Mouse (Mus musculus) monocyte, adult 2 months (primary cell): ENCODE measurements around the gene Lamb1.

ENCODE experiments used
- DNase-seq, 2 experiments: peaks; one replicate each; pipeline ENCODE4 v3.0.0; 2022; ENCODE audit warnings: low spot score in 2 of 2, low read depth in 1 of 2

Lamb1 gene

GRCm38 (mm10) chr12:31282241-31282640 lies 17.2 kb downstream of the Lamb1 start:
- no peak for DNase-seq

DNA sequence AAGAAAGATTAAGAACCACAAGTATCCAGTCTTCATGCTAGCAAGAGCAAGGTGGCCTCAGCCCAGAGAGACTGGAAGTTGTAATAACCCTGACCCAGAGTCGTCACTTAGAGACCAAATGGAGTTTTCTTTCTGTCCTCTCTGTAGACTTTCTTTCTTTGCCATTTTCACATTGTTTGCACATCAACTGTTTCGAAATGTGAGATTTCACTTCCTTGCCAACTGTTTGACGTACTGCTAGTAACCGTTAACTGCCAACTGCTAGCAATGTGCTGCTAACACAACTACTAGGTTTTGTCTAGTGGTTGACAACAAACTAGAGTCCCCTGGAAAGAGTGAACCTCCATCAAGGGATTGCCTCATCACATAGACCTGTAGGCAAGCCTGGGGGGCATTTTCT lies 18.1 kb downstream of the Lamb1 start:
- DNase-seq, result no peak

GRCm38 (mm10) chr12:31283617-31284136 lies 18.6 kb downstream of the Lamb1 start:
- no peak for DNase-seq

DNA sequence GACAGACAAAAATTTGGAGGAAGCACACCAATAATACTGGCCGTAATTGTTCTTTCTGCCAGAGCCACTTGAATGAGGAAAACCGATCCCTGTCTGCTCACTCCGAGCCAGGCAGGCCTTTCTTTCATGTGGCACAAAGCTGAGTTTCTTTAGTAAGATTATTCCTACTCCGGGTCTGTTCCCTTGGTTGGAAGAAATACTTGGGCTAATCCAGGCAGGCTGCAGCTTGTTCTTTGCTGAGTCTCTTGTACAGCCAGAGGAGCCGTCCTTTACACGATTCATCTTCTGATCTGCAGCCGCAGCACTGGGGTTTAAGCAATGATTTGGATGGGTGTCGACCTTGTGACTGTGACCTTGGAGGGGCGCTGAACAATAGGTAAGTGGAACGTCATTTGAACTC lies 24.0 kb downstream of the Lamb1 start:
- no peak for DNase-seq

GRCm38 (mm10) chr12:31290951-31291350 lies 25.9 kb downstream of the Lamb1 start:
- DNase-seq, result no peak

GRCm38 (mm10) chr12:31293361-31294142 lies 28.5 kb downstream of the Lamb1 start:
- no peak for DNase-seq

GRCm38 (mm10) chr12:31294526-31294925 lies 29.5 kb downstream of the Lamb1 start:
- no peak for DNase-seq

DNA sequence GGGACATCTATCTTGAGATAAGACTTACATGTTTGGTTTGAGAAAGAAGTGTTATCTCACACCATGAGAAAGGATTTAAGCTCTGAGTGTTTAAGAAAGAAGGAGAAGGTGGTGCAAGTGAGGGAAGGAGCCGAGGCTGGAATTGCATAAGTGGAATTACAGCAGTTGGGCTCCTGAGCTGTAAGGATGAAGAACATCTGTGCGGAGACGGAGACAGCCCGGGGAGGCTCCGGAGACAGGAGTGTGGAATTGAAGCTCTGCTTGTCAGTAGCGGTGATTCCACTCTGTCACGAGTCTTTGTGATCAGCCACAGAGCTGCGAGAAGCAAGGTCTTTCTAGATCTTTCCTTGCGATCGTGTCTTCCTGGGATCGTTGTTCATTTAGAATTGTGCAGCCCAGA lies 30.0 kb downstream of the Lamb1 start:
- no peak for DNase-seq

- DNase-seq, result no peak
These were observed 30.5 kb downstream of the Lamb1 start for GRCm38 (mm10) chr12:31295505-31295904.

GRCm38 (mm10) chr12:31296097-31296496 lies 31.1 kb downstream of the Lamb1 start:
- no peak for DNase-seq

- no peak for DNase-seq
These were observed 33.1 kb downstream of the Lamb1 start for GRCm38 (mm10) chr12:31298122-31298521.

- DNase-seq, result no peak
These were observed 33.5 kb downstream of the Lamb1 start for GRCm38 (mm10) chr12:31298530-31298929.

DNA sequence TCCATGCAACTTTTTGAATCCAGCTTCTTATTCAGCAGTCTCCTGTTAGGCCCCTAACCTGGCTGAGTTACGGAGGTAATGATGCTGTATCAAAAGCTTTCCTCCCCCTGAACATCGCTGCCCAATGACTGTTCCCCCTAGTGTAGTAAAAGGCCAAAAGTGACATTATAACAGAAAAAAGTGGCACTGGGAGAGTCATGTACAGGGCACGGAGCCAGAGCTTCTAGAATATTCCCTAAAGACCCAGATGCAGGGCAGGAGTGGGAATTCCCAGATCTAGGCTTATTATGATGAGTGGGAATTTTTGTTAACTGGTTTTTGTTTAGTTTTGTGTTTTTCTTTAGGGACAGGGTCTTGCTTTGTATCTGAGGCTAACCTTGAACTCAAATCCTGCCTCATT lies 34.1 kb downstream of the Lamb1 start:
- DNase-seq, result no peak

- no peak for DNase-seq
These were observed 34.7 kb downstream of the Lamb1 start for GRCm38 (mm10) chr12:31299676-31300197.

DNA sequence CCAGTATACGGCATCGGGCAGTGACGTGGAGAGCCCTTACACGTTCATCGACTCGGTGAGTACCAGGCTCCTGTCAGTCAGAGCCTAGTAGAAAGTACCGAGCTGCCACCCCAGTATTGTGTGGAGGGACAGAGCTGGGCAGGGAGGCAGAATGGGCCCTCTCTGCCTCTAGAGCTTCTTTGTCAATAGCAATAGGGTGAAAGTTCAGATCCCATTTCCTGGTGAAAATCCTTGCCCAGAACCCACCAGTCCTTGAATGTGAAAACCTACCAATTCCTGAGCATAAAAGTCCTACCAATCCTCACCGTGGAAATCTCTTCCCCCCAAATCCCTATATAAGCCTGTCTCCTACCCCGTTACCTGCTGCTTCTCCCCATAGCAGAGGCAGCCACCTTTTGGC lies 35.2 kb downstream of the Lamb1 start:
- DNase-seq, result no peak

- no peak for DNase-seq
These were observed 37.2 kb downstream of the Lamb1 start for GRCm38 (mm10) chr12:31302266-31302665.

GRCm38 (mm10) chr12:31302766-31303511 lies 37.9 kb downstream of the Lamb1 start:
- no peak for DNase-seq

GRCm38 (mm10) chr12:31306075-31306675 lies 41.1 kb downstream of the Lamb1 start:
- DNase-seq, result no peak

DNA sequence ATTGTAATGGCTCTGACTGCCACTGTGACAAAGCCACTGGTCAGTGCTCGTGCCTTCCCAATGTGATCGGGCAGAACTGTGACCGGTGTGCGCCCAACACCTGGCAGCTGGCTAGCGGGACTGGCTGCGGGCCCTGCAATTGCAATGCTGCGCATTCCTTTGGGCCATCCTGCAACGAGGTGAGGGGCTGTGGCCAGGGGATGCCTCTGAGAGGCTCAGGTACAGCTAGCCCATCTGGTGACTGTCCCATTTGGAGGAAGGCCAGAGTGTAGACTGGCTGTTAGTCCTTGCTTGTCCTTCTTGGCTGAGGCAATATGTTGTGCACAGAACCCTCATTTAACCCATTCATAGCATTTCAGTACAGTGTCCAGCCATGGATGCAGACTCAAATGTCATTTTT lies 42.0 kb downstream of the Lamb1 start:
- no peak for DNase-seq

DNA sequence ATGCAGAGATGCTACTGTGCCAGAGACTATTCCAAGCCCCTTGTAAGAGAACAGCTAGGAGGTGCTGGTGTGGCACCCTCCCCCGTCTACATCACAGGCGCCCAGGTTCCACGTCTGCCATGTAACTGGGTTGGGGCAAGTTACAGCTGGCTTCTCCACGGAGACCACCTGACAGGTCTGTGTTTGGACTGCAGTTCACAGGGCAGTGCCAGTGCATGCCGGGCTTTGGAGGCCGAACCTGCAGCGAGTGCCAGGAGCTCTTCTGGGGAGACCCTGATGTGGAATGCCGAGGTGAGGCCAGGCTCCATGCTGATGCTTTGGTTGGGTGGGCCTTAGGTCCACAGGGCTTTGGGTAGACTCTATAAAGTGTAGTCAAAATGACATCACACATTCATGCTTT lies 42.7 kb downstream of the Lamb1 start:
- no peak for DNase-seq

DNA sequence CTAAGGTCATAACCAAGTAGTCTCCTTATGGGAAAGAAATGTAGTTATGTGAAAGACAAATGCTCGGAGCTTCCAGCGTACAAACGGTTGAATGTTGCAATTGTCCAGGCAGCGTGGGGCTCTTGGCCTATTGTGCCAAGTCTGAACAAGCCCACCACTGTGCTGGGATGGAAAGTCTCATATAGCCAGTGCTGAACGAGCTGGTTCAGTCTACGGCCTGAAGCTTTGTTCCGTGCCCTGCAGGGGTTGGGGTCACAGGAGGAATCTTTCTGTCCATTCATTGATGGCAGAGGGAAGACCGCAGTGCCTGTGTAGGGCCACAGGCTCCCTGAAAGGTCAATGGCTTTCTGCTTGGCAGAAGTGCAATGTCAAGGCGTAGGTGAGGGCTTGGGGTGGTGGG lies 45.7 kb downstream of the Lamb1 start:
- no peak for DNase-seq
